Mouse (Mus musculus): ENCODE data around the gene Acta2. TPM values are rescaled to one million over a fixed set of nuclear protein-coding genes. Genes with fewer than 3 reads are reported as not detected.
"Not testable (repeated sequence)": the region's sequence is repeated elsewhere in the genome, so short reads cannot be mapped to it uniquely, and the experiment has no call there.

Gene Acta2
- polyA plus RNA-seq, 1 experiment from 2014 or later: 1,820 TPM

- Histone ChIP-seq H3K27me3 (replicated peaks) (no peaks in the 10 kb centered on the region), H3K4me3 (replicated peaks) (no peak overlapping the region), H3K36me3 (no peaks in the 10 kb centered on the region), H3K4me1 (no peaks in the 10 kb centered on the region), H3K27ac (no peak overlapping the region), H3K9ac (no peak overlapping the region), H3K9me3 (no peaks in the 10 kb centered on the region), H3K4me2 (no peak overlapping the region)
- ATAC-seq (ENCODE audit: insufficient read depth, low FRiP score, low read depth): peak; percentile 51
- 35% methylated on average over 4 of the region's 4 CpGs for WGBS
Observed at GRCm38 (mm10) chr19:34214136-34214535, 41.3 kb downstream of the Acta2 start.

- Histone ChIP-seq H3K4me1 (no peaks in the 10 kb centered on the region), H3K9me3 (no peaks in the 10 kb centered on the region), H3K27me3 (replicated peaks) (no peaks in the 10 kb centered on the region), H3K9ac (no peak overlapping the region), H3K36me3 (no peaks in the 10 kb centered on the region), H3K27ac (no peak overlapping the region), H3K4me3 (replicated peaks) (no peak overlapping the region), H3K4me2 (no peak overlapping the region)
- ATAC-seq (ENCODE audit: insufficient read depth, low FRiP score, low read depth): no peak
Observed at GRCm38 (mm10) chr19:34213251-34213645, 42.1 kb downstream of the Acta2 start.

GRCm38 (mm10) chr19:34212489-34213250 is 42.7 kb downstream of the Acta2 start:
- no peak overlapping the region for H3K4me2 ChIP-seq
- H3K36me3 ChIP-seq: no peaks in the 10 kb centered on the region
- H3K27me3 ChIP-seq (replicated peaks): no peaks in the 10 kb centered on the region
- no peak overlapping the region for H3K27ac ChIP-seq
- WGBS: 76% methylated on average over 12 of the region's 12 CpGs
- H3K4me3 ChIP-seq (replicated peaks): no peak overlapping the region
- no peaks in the 10 kb centered on the region for H3K9me3 ChIP-seq
- H3K9ac ChIP-seq: no peak overlapping the region
- H3K4me1 ChIP-seq: no peaks in the 10 kb centered on the region
- ATAC-seq (ENCODE audit: insufficient read depth, low FRiP score, low read depth): no peak

- no peak overlapping the region for H3K27ac ChIP-seq
- WGBS: 64% methylated on average over 2 of the region's 2 CpGs
Observed at GRCm38 (mm10) chr19:34210841-34211240, 44.5 kb downstream of the Acta2 start.

GRCm38 (mm10) chr19:34209930-34210581 is 45.3 kb downstream of the Acta2 start:
- Histone ChIP-seq H3K4me1 (no peaks in the 10 kb centered on the region), H3K36me3 (no peaks in the 10 kb centered on the region), H3K27me3 (replicated peaks) (no peaks in the 10 kb centered on the region), H3K27ac (no peak overlapping the region), H3K4me2 (no peak overlapping the region), H3K9me3 (no peaks in the 10 kb centered on the region), H3K4me3 (replicated peaks) (no peak overlapping the region), H3K9ac (no peak overlapping the region)
- no peak for ATAC-seq (ENCODE audit: insufficient read depth, low FRiP score, low read depth)
- 83% methylated on average over 8 of the region's 8 CpGs for WGBS

More at GRCm38 (mm10) chr19:34210841-34211240, 44.5 kb downstream of the Acta2 start:
- H3K36me3 ChIP-seq: no peaks in the 10 kb centered on the region
- no peak overlapping the region for H3K4me3 ChIP-seq (replicated peaks)
- H3K27me3 ChIP-seq (replicated peaks): no peaks in the 10 kb centered on the region
- no peak overlapping the region for H3K4me2 ChIP-seq
- H3K9me3 ChIP-seq: no peaks in the 10 kb centered on the region
- H3K9ac ChIP-seq: no peak overlapping the region
- H3K4me1 ChIP-seq: no peaks in the 10 kb centered on the region
- ATAC-seq (ENCODE audit: insufficient read depth, low FRiP score, low read depth): no peak

- no peaks in the 10 kb centered on the region for H3K36me3 ChIP-seq
- no peaks in the 10 kb centered on the region for H3K27me3 ChIP-seq (replicated peaks)
- no peaks in the 10 kb centered on the region for H3K4me1 ChIP-seq
- H3K4me3 ChIP-seq (replicated peaks): no peak overlapping the region
- no peak overlapping the region for H3K9ac ChIP-seq
- no peak overlapping the region for H3K27ac ChIP-seq
- no peaks in the 10 kb centered on the region for H3K9me3 ChIP-seq
- ATAC-seq (ENCODE audit: insufficient read depth, low FRiP score, low read depth): peak; percentile 87
- 56% methylated on average over 3 of the region's 3 CpGs for WGBS
- no peak overlapping the region for H3K4me2 ChIP-seq
Observed at GRCm38 (mm10) chr19:34209031-34209430, 46.4 kb downstream of the Acta2 start.

- H3K4me1 ChIP-seq: no peaks in the 10 kb centered on the region
- no peak overlapping the region for H3K27ac ChIP-seq
- ATAC-seq (ENCODE audit: insufficient read depth, low FRiP score, low read depth): no peak
- no peak overlapping the region for H3K9ac ChIP-seq
- H3K36me3 ChIP-seq: no peaks in the 10 kb centered on the region
- no peak overlapping the region for H3K4me3 ChIP-seq (replicated peaks)
- 71% methylated on average over 8 of the region's 8 CpGs for WGBS
- no peaks in the 10 kb centered on the region for H3K9me3 ChIP-seq
- no peak overlapping the region for H3K4me2 ChIP-seq
- H3K27me3 ChIP-seq (replicated peaks): no peaks in the 10 kb centered on the region
Observed at GRCm38 (mm10) chr19:34206760-34207440, 48.5 kb downstream of the Acta2 start.

GRCm38 (mm10) chr19:34206128-34206527 is 49.3 kb downstream of the Acta2 start:
- H3K9me3 ChIP-seq; H3K4me2 ChIP-seq; H3K27me3 ChIP-seq (replicated peaks); H3K4me3 ChIP-seq (replicated peaks); H3K36me3 ChIP-seq; ATAC-seq (ENCODE audit: insufficient read depth, low FRiP score, low read depth); H3K27ac ChIP-seq; H3K9ac ChIP-seq; H3K4me1 ChIP-seq: not testable (repeated sequence)
- 79% methylated on average over 4 of the region's 4 CpGs for WGBS

GRCm38 (mm10) chr19:34202668-34203067 is 52.7 kb downstream of the Acta2 start:
- no peak overlapping the region for H3K4me2 ChIP-seq
- H3K36me3 ChIP-seq: no peaks in the 10 kb centered on the region
- no peaks in the 10 kb centered on the region for H3K27me3 ChIP-seq (replicated peaks)
- H3K27ac ChIP-seq: no peak overlapping the region
- no peak overlapping the region for H3K4me3 ChIP-seq (replicated peaks)
- no peak for ATAC-seq (ENCODE audit: insufficient read depth, low FRiP score, low read depth)
- H3K9ac ChIP-seq: no peak overlapping the region
- WGBS: 72% methylated on average over 2 of the region's 2 CpGs
- H3K4me1 ChIP-seq: no peaks in the 10 kb centered on the region
- no peaks in the 10 kb centered on the region for H3K9me3 ChIP-seq

GRCm38 (mm10) chr19:34199488-34199887 is 55.9 kb downstream of the Acta2 start:
- Histone ChIP-seq H3K4me3 (replicated peaks) (no peak overlapping the region), H3K4me2 (no peak overlapping the region), H3K27ac (no peak overlapping the region), H3K4me1 (no peaks in the 10 kb centered on the region), H3K9ac (no peak overlapping the region), H3K9me3 (no peaks in the 10 kb centered on the region), H3K27me3 (replicated peaks) (no peaks in the 10 kb centered on the region), H3K36me3 (no peaks in the 10 kb centered on the region)
- 48% methylated on average over 2 of the region's 2 CpGs for WGBS
- ATAC-seq (ENCODE audit: insufficient read depth, low FRiP score, low read depth): no peak

- Histone ChIP-seq H3K9ac (no peak overlapping the region), H3K36me3 (no peaks in the 10 kb centered on the region), H3K4me1 (no peaks in the 10 kb centered on the region), H3K27me3 (replicated peaks) (no peaks in the 10 kb centered on the region), H3K9me3 (no peaks in the 10 kb centered on the region), H3K4me2 (no peak overlapping the region), H3K4me3 (replicated peaks) (no peak overlapping the region), H3K27ac (no peak overlapping the region)
- ATAC-seq (ENCODE audit: insufficient read depth, low FRiP score, low read depth): no peak
- WGBS: 77% methylated on average over 4 of the region's 4 CpGs
Observed at GRCm38 (mm10) chr19:34198901-34199300, 56.5 kb downstream of the Acta2 start.

GRCm38 (mm10) chr19:34198066-34198465 is 57.3 kb downstream of the Acta2 start:
- H3K4me1 ChIP-seq: no peaks in the 10 kb centered on the region
- H3K9ac ChIP-seq: no peak overlapping the region
- 80% methylated on average over 1 of the region's 1 CpGs for WGBS
- H3K4me2 ChIP-seq: no peak overlapping the region
- H3K27ac ChIP-seq: no peak overlapping the region
- no peaks in the 10 kb centered on the region for H3K9me3 ChIP-seq
- no peak overlapping the region for H3K4me3 ChIP-seq (replicated peaks)
- no peak for ATAC-seq (ENCODE audit: insufficient read depth, low FRiP score, low read depth)
- H3K27me3 ChIP-seq (replicated peaks): no peaks in the 10 kb centered on the region
- H3K36me3 ChIP-seq: no peaks in the 10 kb centered on the region
